Mouse (Mus musculus) heart, embryonic 14.5 days (tissue): ENCODE results near the gene Nr3c2. TPM values are rescaled to one million over a fixed set of nuclear protein-coding genes. Genes with fewer than 3 reads are reported as not detected.

Source experiments
- ATAC-seq: fragments of 200-750 bp; cut with Nextera tagmentation; 2 replicates; pipeline ENCODE4 v1.8.0; 2017; ENCODE audit warnings: low read depth, moderate TSS enrichment; ENCODE audit not compliant: insufficient number of reproducible peaks, insufficient read depth, low FRiP score
- H3K27ac ChIP-seq, 2 experiments: fragments of 200-500 bp in 1 of 2; fragments of 300-500 bp in 1 of 2; sonication (generic) in 1 of 2; replicated peaks in 1 of 2; 2 replicates each; pipeline ENCODE4 v1.5.1; 2012 to 2014; ENCODE audit warnings: low read depth in 2 of 2, low read length in 2 of 2, control low read depth in 1 of 2, mild to moderate bottlenecking in 1 of 2, mixed read lengths in 1 of 2; ENCODE audit not compliant: control insufficient read depth in 1 of 2, insufficient read depth in 1 of 2
- H3K27me3 ChIP-seq: fragments of 300-500 bp; sonication (generic); 2 replicates; pipeline ENCODE4 v1.6.1; 2014; ENCODE audit warnings: mild to moderate bottlenecking, low read length, control low read depth; ENCODE audit not compliant: control insufficient read depth, insufficient read depth
- H3K36me3 ChIP-seq: fragments of 300-500 bp; sonication (generic); 2 replicates; pipeline ENCODE4 v1.6.1; 2014; ENCODE audit warnings: mild to moderate bottlenecking, control low read depth, low read length, mixed read lengths; ENCODE audit not compliant: control insufficient read depth, insufficient read depth
- H3K4me1 ChIP-seq, 2 experiments: fragments of 200-500 bp in 1 of 2; fragments of 300-500 bp in 1 of 2; sonication (generic) in 1 of 2; 2 replicates each; pipeline ENCODE4 v1.6.1; 2012 to 2014; ENCODE audit warnings: low read length in 2 of 2, control low read depth in 1 of 2, mixed read lengths in 1 of 2; ENCODE audit not compliant: control insufficient read depth in 2 of 2, insufficient read depth in 2 of 2
- H3K4me2 ChIP-seq: fragments of 300-500 bp; sonication (generic); 2 replicates; pipeline ENCODE4 v1.6.1; 2014; ENCODE audit warnings: mild to moderate bottlenecking, low read length
- H3K4me3 ChIP-seq, 2 experiments: fragments of 200-500 bp in 1 of 2; fragments of 300-500 bp in 1 of 2; sonication (generic) in 1 of 2; 2 replicates each; pipeline ENCODE4 v1.5.1; 2012 to 2014; ENCODE audit warnings: low read length in 2 of 2, mild to moderate bottlenecking in 2 of 2, control low read depth in 1 of 2, low read depth in 1 of 2, moderate library complexity in 1 of 2; ENCODE audit not compliant: control insufficient read depth in 1 of 2, insufficient read depth in 1 of 2
- H3K9ac ChIP-seq: fragments of 300-500 bp; sonication (generic); 2 replicates; pipeline ENCODE4 v1.6.1; 2014; ENCODE audit warnings: mild to moderate bottlenecking, low read length
- H3K9me3 ChIP-seq: fragments of 300-500 bp; sonication (generic); 2 replicates; pipeline ENCODE4 v1.6.1; 2016; ENCODE audit warnings: low read length, control low read depth; ENCODE audit not compliant: control insufficient read depth
- WGBS: fragments of 180-500 bp; shearing (Covaris S2); extraction: QIAGEN DNeasy Blood & Tissue Kit; methylation state at CpG from one replicate; pipeline ENCODE4 v1.1.7; 2014; 5-methylcytosine and 5-hydroxymethylcytosine counted together
- polyA plus RNA-seq: library from polyadenylated mRNA; unstranded; fragments of >200 nt; fragmentation: Nextera tagmentation; extraction: Ambion mirVana; gene quantifications from 2 replicates; pipeline ENCODE4 v1.2.1, GENCODE M21; 2014

Nr3c2 gene
- polyA plus RNA-seq, 1 experiment from 2014 or later, result 7.4 TPM

GRCm38 (mm10) chr8:76919546-76919945 is 20.3 kb downstream of the Nr3c2 start:
- 82% methylated on average over 2 of the region's 2 CpGs for WGBS
- no peaks in the 10 kb centered on the region for H3K4me1 ChIP-seq
- no peak for ATAC-seq
- H3K27ac ChIP-seq, result no peak overlapping the region
- no peaks in the 10 kb centered on the region for H3K27me3 ChIP-seq
- no peaks in the 10 kb centered on the region for H3K36me3 ChIP-seq
- no peak overlapping the region for H3K4me2 ChIP-seq
- no peak overlapping the region for H3K4me3 ChIP-seq
- no peak overlapping the region for H3K9ac ChIP-seq
- H3K9me3 ChIP-seq, result no peaks in the 10 kb centered on the region

DNA sequence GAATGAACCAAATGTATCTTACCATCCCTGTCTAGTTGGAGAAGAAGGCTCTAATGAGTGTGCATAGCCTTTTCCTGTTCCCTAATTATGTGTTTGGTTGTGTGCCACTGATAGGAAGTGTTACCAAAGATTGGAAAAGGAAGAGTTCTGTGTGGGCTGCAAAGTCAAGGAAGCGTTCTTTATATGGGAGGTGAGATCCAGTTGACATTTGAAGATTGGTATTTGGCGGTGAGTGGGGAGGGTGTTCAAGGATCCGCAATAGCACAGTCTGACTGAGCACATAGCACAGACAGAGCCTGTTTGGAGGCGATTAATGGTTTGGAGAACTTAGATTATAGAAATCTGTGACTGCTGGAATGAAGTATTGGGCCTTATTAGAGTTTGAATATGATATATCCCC is 24.9 kb downstream of the Nr3c2 start:
- Histone ChIP-seq H3K27me3 (no peaks in the 10 kb centered on the region), H3K36me3 (no peaks in the 10 kb centered on the region), H3K4me1 (no peaks in the 10 kb centered on the region), H3K9me3 (no peaks in the 10 kb centered on the region), H3K4me3 (no peak overlapping the region), H3K4me2 (no peak overlapping the region), H3K27ac (no peak overlapping the region), H3K9ac (no peak overlapping the region)
- WGBS, result 73% methylated on average over 4 of the region's 4 CpGs
- no peak for ATAC-seq

- no peaks in the 10 kb centered on the region for H3K9me3 ChIP-seq
- no peak overlapping the region for H3K4me2 ChIP-seq
- no peaks in the 10 kb centered on the region for H3K4me1 ChIP-seq
- no peaks in the 10 kb centered on the region for H3K36me3 ChIP-seq
- no peak for ATAC-seq
- H3K27ac ChIP-seq, result no peak overlapping the region
- no peaks in the 10 kb centered on the region for H3K27me3 ChIP-seq
- H3K4me3 ChIP-seq, result no peak overlapping the region
- H3K9ac ChIP-seq, result no peak overlapping the region
- 82% methylated on average over 1 of the region's 1 CpGs for WGBS
Observed at GRCm38 (mm10) chr8:76928326-76928725, 29.1 kb downstream of the Nr3c2 start.

- no peak overlapping the region for H3K4me3 ChIP-seq
- WGBS, result 81% methylated on average over 5 of the region's 5 CpGs
- no peak for ATAC-seq
- no peaks in the 10 kb centered on the region for H3K4me1 ChIP-seq
- H3K27ac ChIP-seq, result no peak overlapping the region
- H3K36me3 ChIP-seq, result no peaks in the 10 kb centered on the region
- H3K4me2 ChIP-seq, result no peak overlapping the region
- no peaks in the 10 kb centered on the region for H3K27me3 ChIP-seq
- H3K9me3 ChIP-seq, result no peaks in the 10 kb centered on the region
- no peak overlapping the region for H3K9ac ChIP-seq
Observed at GRCm38 (mm10) chr8:76928808-76929207, 29.6 kb downstream of the Nr3c2 start.

DNA sequence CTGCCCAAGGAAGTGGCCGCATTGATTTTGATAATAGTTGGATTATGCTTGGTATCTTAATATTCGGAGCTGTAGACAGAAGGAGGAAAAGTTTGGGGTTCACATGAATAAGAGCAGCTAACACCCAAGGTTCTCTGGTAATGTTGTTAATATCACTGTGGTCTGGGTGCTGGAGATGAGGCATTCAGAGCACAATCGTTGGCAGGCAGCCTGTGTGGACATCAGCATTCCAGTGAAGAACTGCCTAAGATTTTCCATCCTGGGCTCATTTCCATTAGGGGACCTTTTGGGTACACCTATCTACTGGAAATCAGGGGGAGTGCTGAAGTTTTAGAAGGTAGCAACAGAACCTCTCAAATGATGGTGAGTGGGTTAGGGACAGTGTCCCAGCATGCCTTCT is 65.8 kb downstream of the Nr3c2 start:
- no peaks in the 10 kb centered on the region for H3K9me3 ChIP-seq
- H3K4me2 ChIP-seq, result no peak overlapping the region
- no peak for ATAC-seq
- H3K36me3 ChIP-seq, result no peaks in the 10 kb centered on the region
- WGBS, result 74% methylated on average over 3 of the region's 3 CpGs
- H3K9ac ChIP-seq, result no peak overlapping the region
- no peaks in the 10 kb centered on the region for H3K27me3 ChIP-seq
- peaks cover 0 to 2% of the 10 kb centered on the region in 2 experiments; a peak in 1 of 4 replicates for H3K4me1 ChIP-seq
- H3K4me3 ChIP-seq, result no peak overlapping the region
- no peak overlapping the region for H3K27ac ChIP-seq

DNA sequence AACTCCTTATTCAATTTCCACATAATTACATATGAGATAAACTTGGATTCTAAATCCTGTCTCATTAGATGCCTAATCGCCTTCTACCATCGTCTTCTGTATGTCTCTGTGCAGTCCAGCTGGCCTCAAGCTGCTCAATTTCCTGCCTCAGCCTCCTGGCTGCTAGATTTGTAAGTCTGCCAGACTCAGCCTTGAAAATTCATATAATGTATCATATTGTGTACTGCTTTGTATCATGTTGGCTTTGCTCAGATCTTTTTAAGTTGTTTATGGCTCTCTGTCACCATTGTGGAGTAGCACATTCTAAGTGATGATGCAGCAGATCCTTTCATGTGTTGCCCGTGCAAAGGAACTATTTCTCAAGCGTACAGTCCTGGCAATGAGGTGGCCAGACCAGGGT is 71.9 kb downstream of the Nr3c2 start:
- 77% methylated on average over 4 of the region's 4 CpGs for whole genome bisulfite sequencing
- Histone ChIP-seq H3K9me3 (no peaks in the 10 kb centered on the region), H3K27me3 (no peaks in the 10 kb centered on the region), H3K4me3 (no peak overlapping the region), H3K36me3 (no peaks in the 10 kb centered on the region), H3K4me2 (no peak overlapping the region), H3K27ac (peak overlapping the region; percentile 68 to 76; a peak in 1 of 4 replicates), H3K4me1 (peaks cover 8 to 15% of the 10 kb centered on the region in 2 experiments), H3K9ac (no peak overlapping the region)
- no peak for ATAC-seq

- H3K9ac ChIP-seq, result no peak overlapping the region
- H3K27ac ChIP-seq, result peak overlapping the region; percentile 68 to 76
- H3K27me3 ChIP-seq, result no peaks in the 10 kb centered on the region
- peak; percentile 80 for ATAC-seq
- H3K4me2 ChIP-seq, result 0 out of 2 replicates have a peak overlapping the region, but pooled peaks have one; percentile 0
- H3K4me3 ChIP-seq, result no peak overlapping the region
- no peaks in the 10 kb centered on the region for H3K36me3 ChIP-seq
- peaks cover 8 to 15% of the 10 kb centered on the region in 2 experiments for H3K4me1 ChIP-seq
- WGBS, result 59% methylated on average over 9 of the region's 9 CpGs
- no peaks in the 10 kb centered on the region for H3K9me3 ChIP-seq
Observed at GRCm38 (mm10) chr8:76971761-76972404, 72.6 kb downstream of the Nr3c2 start.
